Comparison of ENCODE assay signal across 9 mouse cellular contexts in the genomic region with DNA sequence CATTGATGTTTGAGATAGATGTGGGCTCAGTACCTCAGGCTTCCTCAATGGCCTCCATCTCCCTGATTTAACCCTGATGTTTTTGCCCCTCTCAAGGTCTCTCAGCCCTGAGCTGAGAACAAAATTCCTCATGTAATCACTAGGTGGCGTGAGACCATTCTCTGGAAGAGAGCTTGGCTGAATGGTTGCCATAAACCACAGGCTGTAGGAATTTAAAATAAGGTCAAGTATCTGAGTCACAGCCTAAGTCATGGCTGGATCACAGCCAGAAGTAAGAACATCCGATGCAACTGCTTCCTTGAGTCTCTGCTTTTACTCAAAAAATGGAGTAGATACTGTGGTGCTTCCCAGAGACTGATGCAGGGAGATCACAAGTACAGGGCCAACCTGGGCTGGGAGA.
A peak's percentile ranks its signal among the peaks of the same experiment; 100 is the strongest.
DNase-seq lines count a peak whose midpoint lies in the region.
"Had no signal": no experiment of that assay in that cellular context is flagged by ENCODE, and none has a peak within 500 bp of the region (broad histone marks: within the 10 kb centered on the region; RNA-seq: fewer than 3 reads in every experiment).

No protein-coding gene starts in this region.

- 58% methylated on average over 2 of the region's 2 CpGs for WGBS in midbrain, embryonic 10.5 days

- no peak overlapping the region for H3K4me3 ChIP-seq in midbrain, embryonic 10.5 days
- H3K4me3 ChIP-seq: heart, embryonic 15.5 days had no signal

- H3K9me3 ChIP-seq in midbrain, embryonic 10.5 days (replicated peaks): no peaks in the 10 kb centered on the region
- H3K9me3 ChIP-seq: heart, embryonic 15.5 days had no signal

- no peaks in the 10 kb centered on the region for H3K4me1 ChIP-seq in midbrain, embryonic 10.5 days
- H3K4me1 ChIP-seq: heart, embryonic 15.5 days had no signal

- H3K27ac ChIP-seq in midbrain, embryonic 10.5 days (replicated peaks): no peak overlapping the region
- H3K27ac ChIP-seq: heart, embryonic 15.5 days had no signal

- peak; percentile 17 to 51 for DNase-seq in frontal cortex, postnatal 36 days (ENCODE audit: low spot score in 2 of 2)
- DNase-seq in frontal cortex, postnatal 25 days (ENCODE audit: low spot score in 2 of 2): no peak
- DNase-seq in right cerebral cortex, adult 18-20 months: peak; percentile 23
- no peak for DNase-seq in right cerebral cortex, postnatal 4 days
- DNase-seq in gastrocnemius, postnatal 10 days: peak; percentile 8
- DNase-seq in lung, postnatal 10 days: peak; percentile 54
- DNase-seq in spleen, postnatal 36 days (ENCODE audit: low spot score in 2 of 2): no peak
- DNase-seq in midbrain, embryonic 10.5 days (ENCODE audit: low spot score): no peak

- H3K36me3 ChIP-seq in midbrain, embryonic 10.5 days: no peaks in the 10 kb centered on the region
- H3K36me3 ChIP-seq: heart, embryonic 15.5 days had no signal

- no peaks in the 10 kb centered on the region for H3K27me3 ChIP-seq in midbrain, embryonic 10.5 days (ENCODE audit: low read depth, poor library complexity, severe bottlenecking)
- H3K27me3 ChIP-seq: heart, embryonic 15.5 days had no signal

Comparison
In these comparisons a context has a peak if more than half of its experiments do, and no peak if none do; other contexts are left out.
1. DNase-seq: peak in frontal cortex, postnatal 36 days (2 of 2), right cerebral cortex, adult 18-20 months (single experiment), gastrocnemius, postnatal 10 days (single experiment) and lung, postnatal 10 days (single experiment); none in frontal cortex, postnatal 25 days (0 of 2), right cerebral cortex, postnatal 4 days (single experiment), spleen, postnatal 36 days (0 of 2) and midbrain, embryonic 10.5 days (single experiment).